Comparison of ENCODE assay signal across 8 mouse cellular contexts in the genomic region with DNA sequence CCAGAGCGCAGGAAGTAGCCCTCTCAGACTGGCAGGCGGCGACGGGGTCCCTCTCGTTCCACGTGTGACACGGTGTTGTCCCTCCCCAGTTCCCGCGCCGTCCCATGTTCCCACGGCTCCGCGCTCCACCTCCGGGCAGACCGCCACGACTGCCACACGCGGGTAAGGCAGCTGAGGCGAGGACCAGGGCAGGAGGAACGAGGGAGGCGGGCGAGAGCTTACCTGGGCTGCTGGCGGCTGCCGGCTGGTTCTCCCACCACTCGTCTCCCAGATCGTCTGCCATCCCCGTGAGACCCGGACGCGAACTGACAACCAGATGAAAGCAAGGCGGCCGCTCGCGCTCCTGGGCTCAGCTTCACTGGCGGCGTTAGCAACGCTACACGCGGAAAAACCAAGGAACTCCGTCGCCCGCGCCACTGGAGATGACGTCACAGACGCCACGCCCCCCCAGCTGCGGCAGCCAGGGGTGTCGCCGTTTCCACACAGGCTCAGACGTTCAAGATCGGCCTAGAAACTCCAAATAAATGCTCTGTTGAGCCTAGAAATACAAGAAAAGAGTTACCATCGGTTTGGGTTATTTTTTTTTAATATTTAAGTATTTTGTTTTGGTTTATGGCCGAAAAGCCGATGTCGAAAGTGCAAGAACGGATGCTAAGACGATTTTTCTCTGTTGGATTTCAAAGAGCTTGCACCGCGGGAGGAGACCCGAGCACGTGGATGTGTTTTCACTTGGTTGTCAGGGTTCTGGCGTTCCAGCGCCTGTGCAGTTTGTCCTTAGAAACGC. TPM values are rescaled to one million over a fixed set of nuclear protein-coding genes. Genes with fewer than 3 reads are reported as not detected.
DNase-seq lines count a peak whose midpoint lies in the region; ATAC-seq and TF ChIP-seq lines count a peak whose summit lies in the region.

Cmss1 (minus strand) TSS at position 421 of the 784 bp plus-strand sequence.

- TF ChIP-seq EP300 in ES-Bruce4 (IDR thresholded peaks at IDR 0.05; ENCODE audit: insufficient read depth, low read depth, low read length), result no peak

- DNase-seq in heart, postnatal 14 days, result peak; percentile 84 to 88
- peak; percentile 79 for DNase-seq in layer of hippocampus, adult 11-12 months (ENCODE audit: low spot score)
- peak; percentile 77 to 80 for DNase-seq in lung, adult 18-20 months
- peak; percentile 88 for DNase-seq in testis, postnatal 14 days (ENCODE audit: low spot score)

- H3K27me3 ChIP-seq in ES-Bruce4 (ENCODE audit: control insufficient read depth, insufficient read depth, low read length, poor library complexity, severe bottlenecking), result no peaks in the 10 kb centered on the region
- H3K27me3 ChIP-seq in forebrain, embryonic 13.5 days, result no peaks in the 10 kb centered on the region
- no peaks in the 10 kb centered on the region for H3K27me3 ChIP-seq in neural tube, embryonic 15.5 days (replicated peaks)

- H3K36me3 ChIP-seq in ES-Bruce4 (ENCODE audit: control insufficient read depth, insufficient read depth, low read length, poor library complexity, severe bottlenecking), result no peaks in the 10 kb centered on the region
- H3K36me3 ChIP-seq in forebrain, embryonic 13.5 days (ENCODE audit: poor library complexity, severe bottlenecking), result no peaks in the 10 kb centered on the region
- H3K36me3 ChIP-seq in neural tube, embryonic 15.5 days, result no peaks in the 10 kb centered on the region

- ATAC-seq in cerebellum, adult (ENCODE audit: insufficient number of reproducible peaks, low FRiP score, low TSS enrichment), result peak; percentile 79
- ATAC-seq in forebrain, embryonic 13.5 days, result peak; percentile 95
- ATAC-seq in neural tube, embryonic 15.5 days (ENCODE audit: low FRiP score), result peak; percentile 95

- H3K9ac ChIP-seq in ES-Bruce4 (ENCODE audit: low read depth, poor library complexity, severe bottlenecking), result peak within 1 kb of the TSS; percentile 26
- H3K9ac ChIP-seq in forebrain, embryonic 13.5 days, result peak within 1 kb of the TSS; percentile 71
- H3K9ac ChIP-seq in neural tube, embryonic 15.5 days (replicated peaks), result peak within 1 kb of the TSS; percentile 68

- H3K4me2 ChIP-seq in forebrain, embryonic 13.5 days, result peak within 1 kb of the TSS; percentile 75
- H3K4me2 ChIP-seq in neural tube, embryonic 15.5 days, result peak within 1 kb of the TSS; percentile 85

- H3K4me3 ChIP-seq in ES-Bruce4 (ENCODE audit: low read depth, low read length), result peak within 1 kb of the TSS; percentile 83
- H3K4me3 ChIP-seq in forebrain, embryonic 13.5 days, result peak within 1 kb of the TSS; percentile 77
- H3K4me3 ChIP-seq in neural tube, embryonic 15.5 days (replicated peaks), result peak within 1 kb of the TSS; percentile 97

- TF ChIP-seq POLR2A in ES-Bruce4 (IDR thresholded peaks at IDR 0.05; ENCODE audit: insufficient read depth, low read length), result no peak

- intact Hi-C loops in heart, postnatal 14 days (cut with DNase I), result no loop called here

- under 1% methylated on average over 64 of the region's 64 CpGs for WGBS in forebrain, embryonic 13.5 days
- under 1% methylated on average over 64 of the region's 64 CpGs for WGBS in neural tube, embryonic 15.5 days

- H3K27ac ChIP-seq in ES-Bruce4 (ENCODE audit: insufficient read depth, low read length), result no peak within 1 kb of the TSS
- H3K27ac ChIP-seq in forebrain, embryonic 13.5 days, result no peak within 1 kb of the TSS; the same call in 1 of the 2 replicates
- peak within 1 kb of the TSS; percentile 87 for H3K27ac ChIP-seq in neural tube, embryonic 15.5 days (replicated peaks)

- TF ChIP-seq CTCF in ES-Bruce4 (IDR thresholded peaks at IDR 0.05; ENCODE audit: low read depth, low read length), result no peak

- no peaks in the 10 kb centered on the region for H3K4me1 ChIP-seq in ES-Bruce4 (ENCODE audit: control insufficient read depth, insufficient read depth, low read length)
- peaks cover 18% of the 10 kb centered on the region for H3K4me1 ChIP-seq in forebrain, embryonic 13.5 days
- peaks cover 13% of the 10 kb centered on the region for H3K4me1 ChIP-seq in neural tube, embryonic 15.5 days

- H3K9me3 ChIP-seq in ES-Bruce4 (replicated peaks; ENCODE audit: control insufficient read depth, insufficient read depth, low read length, poor library complexity, severe bottlenecking), result no peaks in the 10 kb centered on the region
- no peaks in the 10 kb centered on the region for H3K9me3 ChIP-seq in forebrain, embryonic 13.5 days (replicated peaks)
- H3K9me3 ChIP-seq in neural tube, embryonic 15.5 days (replicated peaks), result no peaks in the 10 kb centered on the region

RNA-seq across cellular contexts. Expression of gene Cmss1, which starts in this region (rescaled TPM):
- 12.9 and 14.1 TPM in 2 replicates for polyA plus RNA-seq in ES-Bruce4 (2011; ENCODE audit: insufficient read depth, insufficient read length, low read depth, missing spikeins)
- polyA plus RNA-seq in forebrain, embryonic 13.5 days (2015; fragmentation: Nextera tagmentation; extraction: Ambion mirVana), result 43.9 and 45.2 TPM in 2 replicates
- 10 to 100 TPM; 54.0 to 56.2 TPM for total RNA-seq in heart, postnatal 14 days (2021)
- polyA plus RNA-seq in neural tube, embryonic 15.5 days (2015; fragmentation: Nextera tagmentation; extraction: Ambion mirVana), result 40.0 and 43.7 TPM in 2 replicates
